Mouse (Mus musculus) heart, embryonic 14.5 days (tissue): ENCODE data around the gene Spats2l. TPM values are rescaled to one million over a fixed set of nuclear protein-coding genes. Genes with fewer than 3 reads are reported as not detected.
A peak's percentile ranks its signal among the peaks of the same experiment; 100 is the strongest.

Source experiments
- ATAC-seq: fragments of 200-750 bp; cut with Nextera tagmentation; 2 replicates; pipeline ENCODE4 v1.8.0; 2017; ENCODE audit warnings: low read depth, moderate TSS enrichment; ENCODE audit not compliant: insufficient number of reproducible peaks, insufficient read depth, low FRiP score
- H3K27ac ChIP-seq, 2 experiments: fragments of 200-500 bp in 1 of 2; fragments of 300-500 bp in 1 of 2; sonication (generic) in 1 of 2; replicated peaks in 1 of 2; 2 replicates each; pipeline ENCODE4 v1.5.1; 2012 to 2014; ENCODE audit warnings: low read depth in 2 of 2, low read length in 2 of 2, control low read depth in 1 of 2, mild to moderate bottlenecking in 1 of 2, mixed read lengths in 1 of 2; ENCODE audit not compliant: control insufficient read depth in 1 of 2, insufficient read depth in 1 of 2
- H3K27me3 ChIP-seq: fragments of 300-500 bp; sonication (generic); 2 replicates; pipeline ENCODE4 v1.6.1; 2014; ENCODE audit warnings: mild to moderate bottlenecking, low read length, control low read depth; ENCODE audit not compliant: control insufficient read depth, insufficient read depth
- H3K36me3 ChIP-seq: fragments of 300-500 bp; sonication (generic); 2 replicates; pipeline ENCODE4 v1.6.1; 2014; ENCODE audit warnings: mild to moderate bottlenecking, control low read depth, low read length, mixed read lengths; ENCODE audit not compliant: control insufficient read depth, insufficient read depth
- H3K4me1 ChIP-seq, 2 experiments: fragments of 200-500 bp in 1 of 2; fragments of 300-500 bp in 1 of 2; sonication (generic) in 1 of 2; 2 replicates each; pipeline ENCODE4 v1.6.1; 2012 to 2014; ENCODE audit warnings: low read length in 2 of 2, control low read depth in 1 of 2, mixed read lengths in 1 of 2; ENCODE audit not compliant: control insufficient read depth in 2 of 2, insufficient read depth in 2 of 2
- H3K4me2 ChIP-seq: fragments of 300-500 bp; sonication (generic); 2 replicates; pipeline ENCODE4 v1.6.1; 2014; ENCODE audit warnings: mild to moderate bottlenecking, low read length
- H3K4me3 ChIP-seq, 2 experiments: fragments of 200-500 bp in 1 of 2; fragments of 300-500 bp in 1 of 2; sonication (generic) in 1 of 2; 2 replicates each; pipeline ENCODE4 v1.5.1; 2012 to 2014; ENCODE audit warnings: low read length in 2 of 2, mild to moderate bottlenecking in 2 of 2, control low read depth in 1 of 2, low read depth in 1 of 2, moderate library complexity in 1 of 2; ENCODE audit not compliant: control insufficient read depth in 1 of 2, insufficient read depth in 1 of 2
- H3K9ac ChIP-seq: fragments of 300-500 bp; sonication (generic); 2 replicates; pipeline ENCODE4 v1.6.1; 2014; ENCODE audit warnings: mild to moderate bottlenecking, low read length
- H3K9me3 ChIP-seq: fragments of 300-500 bp; sonication (generic); 2 replicates; pipeline ENCODE4 v1.6.1; 2016; ENCODE audit warnings: low read length, control low read depth; ENCODE audit not compliant: control insufficient read depth
- WGBS: fragments of 180-500 bp; shearing (Covaris S2); extraction: QIAGEN DNeasy Blood & Tissue Kit; methylation state at CpG from one replicate; pipeline ENCODE4 v1.1.7; 2014; 5-methylcytosine and 5-hydroxymethylcytosine counted together
- polyA plus RNA-seq: library from polyadenylated mRNA; unstranded; fragments of >200 nt; fragmentation: Nextera tagmentation; extraction: Ambion mirVana; gene quantifications from 2 replicates; pipeline ENCODE4 v1.2.1, GENCODE M21; 2014

The Spats2l gene
- polyA plus RNA-seq = 61.6 and 70.0 TPM in 2 replicates

- peak; percentile 64 for ATAC-seq
- H3K36me3 ChIP-seq = no peaks in the 10 kb centered on the region
- H3K4me2 ChIP-seq = peak within 1 kb of the TSS; percentile 89
- H3K4me1 ChIP-seq = no peaks in the 10 kb centered on the region; a peak in 1 of 4 replicates
- H3K4me3 ChIP-seq = peak within 1 kb of the TSS; percentile 75 to 79
- no peaks in the 10 kb centered on the region for H3K27me3 ChIP-seq
- H3K9ac ChIP-seq = peak within 1 kb of the TSS; percentile 88
- H3K9me3 ChIP-seq = no peaks in the 10 kb centered on the region
- peak within 1 kb of the TSS; percentile 81 to 94 for H3K27ac ChIP-seq
- WGBS = under 1% methylated on average over 22 of the region's 22 CpGs
Measured at GRCm38 (mm10) chr1:57774001-57774667, at the start of gene Spats2l. Spats2l (plus strand) TSS chr1:57774162.

GRCm38 (mm10) chr1:57725268-57725667, 48.7 kb upstream of the Spats2l start:
- Histone ChIP-seq H3K9ac (no peak overlapping the region), H3K4me2 (no peak overlapping the region), H3K27me3 (no peaks in the 10 kb centered on the region), H3K27ac (no peak overlapping the region), H3K4me3 (no peak overlapping the region), H3K36me3 (no peaks in the 10 kb centered on the region), H3K4me1 (no peaks in the 10 kb centered on the region), H3K9me3 (no peaks in the 10 kb centered on the region)
- ATAC-seq = no peak
- 88% methylated on average over 5 of the region's 5 CpGs for WGBS

- Histone ChIP-seq H3K4me1 (0 out of 4 replicates have a peak, but pooled peaks cover 0 to 3% of the 10 kb centered on the region in 2 experiments), H3K27ac (peak overlapping the region in 1 of 2 experiments; percentile 55; a peak in 1 of 4 replicates), H3K4me3 (no peak overlapping the region), H3K27me3 (no peaks in the 10 kb centered on the region), H3K4me2 (no peak overlapping the region), H3K36me3 (no peaks in the 10 kb centered on the region), H3K9me3 (no peaks in the 10 kb centered on the region), H3K9ac (no peak overlapping the region)
- 10% methylated on average over 4 of the region's 4 CpGs for WGBS
- no peak for ATAC-seq
Measured at GRCm38 (mm10) chr1:57735877-57736276, 38.1 kb upstream of the Spats2l start.

- H3K27ac ChIP-seq = no peak overlapping the region
- no peaks in the 10 kb centered on the region for H3K36me3 ChIP-seq
- no peak for ATAC-seq
- no peaks in the 10 kb centered on the region for H3K27me3 ChIP-seq
- no peaks in the 10 kb centered on the region for H3K9me3 ChIP-seq
- no peak overlapping the region for H3K9ac ChIP-seq
- H3K4me2 ChIP-seq = no peak overlapping the region
- H3K4me3 ChIP-seq = no peak overlapping the region
- H3K4me1 ChIP-seq = peaks cover 0 to 3% of the 10 kb centered on the region in 2 experiments; a peak in 1 of 4 replicates
- WGBS = 82% methylated on average over 8 of the region's 8 CpGs
Measured at GRCm38 (mm10) chr1:57741740-57742139, 32.2 kb upstream of the Spats2l start.

GRCm38 (mm10) chr1:57742266-57742665, 31.7 kb upstream of the Spats2l start:
- H3K4me3 ChIP-seq = no peak overlapping the region
- H3K36me3 ChIP-seq = no peaks in the 10 kb centered on the region
- 80% methylated on average over 2 of the region's 2 CpGs for WGBS
- no peak overlapping the region for H3K4me2 ChIP-seq
- no peak for ATAC-seq
- H3K27me3 ChIP-seq = no peaks in the 10 kb centered on the region
- no peak overlapping the region for H3K27ac ChIP-seq
- no peaks in the 10 kb centered on the region for H3K9me3 ChIP-seq
- no peak overlapping the region for H3K9ac ChIP-seq
- peaks cover 0 to 3% of the 10 kb centered on the region in 2 experiments; a peak in 1 of 4 replicates for H3K4me1 ChIP-seq

- Histone ChIP-seq H3K4me2 (no peak overlapping the region), H3K9ac (no peak overlapping the region), H3K4me1 (0 out of 4 replicates have a peak, but pooled peaks cover 0 to 3% of the 10 kb centered on the region in 2 experiments), H3K27me3 (no peaks in the 10 kb centered on the region), H3K36me3 (no peaks in the 10 kb centered on the region), H3K4me3 (no peak overlapping the region), H3K9me3 (no peaks in the 10 kb centered on the region), H3K27ac (no peak overlapping the region)
- no peak for ATAC-seq
- 38% methylated on average over 3 of the region's 3 CpGs for WGBS
Measured at GRCm38 (mm10) chr1:57751781-57752180, 22.2 kb upstream of the Spats2l start.

GRCm38 (mm10) chr1:57766396-57766795, 7.6 kb upstream of the Spats2l start:
- WGBS = 82% methylated on average over 7 of the region's 7 CpGs
- Histone ChIP-seq H3K27ac (no peak overlapping the region), H3K36me3 (no peaks in the 10 kb centered on the region), H3K4me1 (no peaks in the 10 kb centered on the region), H3K27me3 (no peaks in the 10 kb centered on the region), H3K4me3 (no peak overlapping the region), H3K9ac (no peak overlapping the region), H3K4me2 (no peak overlapping the region), H3K9me3 (no peaks in the 10 kb centered on the region)
- ATAC-seq = no peak
